Mouse (Mus musculus) CH12.LX (cell line): ENCODE results near the gene Atp8b5.

ENCODE experiments used
- CTCF ChIP-seq, 2 experiments: IDR thresholded peaks in 1 of 2; conservative IDR thresholded peaks in 1 of 2; 2 replicates each; pipeline ENCODE4 v1.5.1; 2011 to 2012; ENCODE audit warnings: low read depth in 2 of 2, low read length in 2 of 2, improper control_type of control experiment in 1 of 2, inconsistent platforms in 1 of 2, mild to moderate bottlenecking in 1 of 2, moderate library complexity in 1 of 2
- POLR2A ChIP-seq: IDR thresholded peaks from 2 replicates; pipeline ENCODE4 v1.6.1; 2011; ENCODE audit warnings: low read depth, mild to moderate bottlenecking, improper control_type of control experiment, low read length
- USF1 ChIP-seq: IDR thresholded peaks from 2 replicates; pipeline ENCODE4 v1.6.1; 2014; ENCODE audit warnings: low read depth, mild to moderate bottlenecking, inconsistent platforms, low read length, improper control_type of control experiment

DNA sequence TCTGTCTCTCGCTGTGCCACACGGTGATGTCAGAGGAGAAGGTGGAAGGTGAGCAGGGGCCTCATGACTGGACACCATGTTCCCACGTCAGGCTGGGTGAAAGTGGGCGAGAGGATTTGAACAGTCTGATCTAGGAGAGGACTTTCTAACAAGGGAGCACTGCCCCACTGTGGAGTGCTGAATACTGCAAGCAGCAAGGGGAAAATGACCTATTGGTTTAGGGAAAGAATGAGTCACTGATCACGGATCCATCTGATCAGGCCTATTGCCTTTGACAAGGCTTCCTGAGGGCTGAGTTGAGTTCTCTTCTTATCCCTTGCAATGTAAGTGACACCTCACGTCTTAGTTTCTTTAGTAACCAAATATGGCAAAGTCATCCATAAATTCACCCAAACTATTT, 86.7 kb downstream of the Atp8b5 start:
- no peak for TF ChIP-seq POLR2A
- no peak for TF ChIP-seq USF1
- TF ChIP-seq CTCF (conservative IDR thresholded peaks at IDR 0.05 in 1 of 2, IDR thresholded peaks at IDR 0.05 in 1 of 2; ENCODE audit: low read depth in 2 of 2, low read length in 2 of 2), result peak in 1 of 2 experiments; percentile 42; a peak in 2 of 4 replicates
